Mouse (Mus musculus): ENCODE results near the gene Ddx59. TPM values are rescaled to one million over a fixed set of nuclear protein-coding genes. Genes with fewer than 3 reads are reported as not detected.
A peak's percentile ranks its signal among the peaks of the same experiment; 100 is the strongest.

Ddx59 gene
- polyA plus RNA-seq (2014; fragmentation: Nextera tagmentation; extraction: Ambion mirVana), result 13.0 and 18.5 TPM in 2 replicates

GRCm38 (mm10) chr1:136414798-136415755 lies at the start of gene Ddx59:
Gene Ddx59, plus strand, starts transcription at chr1:136415271.
- peak within 1 kb of the TSS; percentile 71 for H3K4me3 ChIP-seq (replicated peaks; ENCODE audit: low read depth, low read length)
- 0 out of 2 replicates have a peak, but pooled peaks cover 3% of the 10 kb centered on the region for H3K36me3 ChIP-seq (ENCODE audit: control insufficient read depth, insufficient read depth, low read length)
- peak; percentile 100 for ATAC-seq (ENCODE audit: low FRiP score, low TSS enrichment)
- H3K27ac ChIP-seq (replicated peaks; ENCODE audit: low read depth, low read length), result peak within 1 kb of the TSS; percentile 95
- 4% methylated on average over 78 of the region's 78 CpGs for WGBS
- peak within 1 kb of the TSS; percentile 86 for H3K9ac ChIP-seq (replicated peaks; ENCODE audit: low read length)
- no peaks in the 10 kb centered on the region for H3K9me3 ChIP-seq (ENCODE audit: control insufficient read depth, low read length)
- H3K4me1 ChIP-seq (ENCODE audit: control insufficient read depth, insufficient read depth, low read length), result 0 out of 2 replicates have a peak, but pooled peaks cover 5% of the 10 kb centered on the region
- no peaks in the 10 kb centered on the region for H3K27me3 ChIP-seq (ENCODE audit: control insufficient read depth, insufficient read depth, low read length)
- DNase-seq, result peak; percentile 96
- H3K4me2 ChIP-seq (ENCODE audit: low read length), result peak within 1 kb of the TSS; percentile 64

DNA sequence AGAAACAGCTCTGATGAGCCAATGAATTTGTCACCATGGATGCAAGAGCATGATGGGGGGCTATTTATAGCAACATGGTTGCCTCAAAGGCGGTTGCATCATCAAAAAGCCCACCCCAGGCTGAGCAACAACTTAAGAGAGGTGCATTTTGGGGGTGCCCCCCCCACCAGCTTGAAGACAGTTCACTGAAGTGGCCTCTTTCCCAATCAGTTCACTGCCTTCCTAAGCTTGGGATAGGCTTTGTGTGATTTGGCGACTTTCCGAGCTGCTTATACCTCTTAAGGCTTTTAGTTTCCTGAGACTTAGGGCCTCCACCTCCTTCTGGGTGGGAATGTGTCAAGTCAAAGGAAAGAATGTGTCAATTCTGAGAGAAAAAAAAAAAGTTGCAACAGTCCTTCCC lies 49.1 kb upstream of the Ddx59 start:
- ATAC-seq (ENCODE audit: low FRiP score, low TSS enrichment), result no peak
- H3K36me3 ChIP-seq (ENCODE audit: control insufficient read depth, insufficient read depth, low read length), result no peaks in the 10 kb centered on the region

DNA sequence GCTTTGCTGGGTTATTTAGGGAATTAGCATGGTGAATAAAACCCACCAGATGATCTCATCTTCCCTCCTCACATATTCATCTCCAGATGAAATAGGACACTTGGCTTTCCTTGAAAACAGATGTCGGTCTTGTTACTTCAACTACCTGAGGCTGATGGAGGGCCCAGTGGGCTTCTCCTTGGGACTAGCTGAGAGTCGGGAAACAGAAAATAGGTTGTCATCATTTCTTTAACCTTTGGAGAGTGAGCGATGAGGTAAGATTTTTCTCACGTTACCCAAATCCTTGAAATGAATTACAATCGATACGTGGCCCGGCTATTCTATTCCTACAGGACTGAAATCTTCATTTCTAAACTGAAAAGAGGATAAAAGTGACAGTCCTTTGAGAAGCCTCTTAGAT lies 35.8 kb upstream of the Ddx59 start:
- DNase-seq (no peak), ATAC-seq (ENCODE audit: low FRiP score, low TSS enrichment) (no peak)
- Histone ChIP-seq H3K4me2 (ENCODE audit: low read length) (no peak overlapping the region), H3K27ac (replicated peaks; ENCODE audit: low read depth, low read length) (no peak overlapping the region), H3K27me3 (ENCODE audit: control insufficient read depth, insufficient read depth, low read length) (no peaks in the 10 kb centered on the region), H3K4me1 (ENCODE audit: control insufficient read depth, insufficient read depth, low read length) (no peaks in the 10 kb centered on the region), H3K36me3 (ENCODE audit: control insufficient read depth, insufficient read depth, low read length) (no peaks in the 10 kb centered on the region), H3K4me3 (replicated peaks; ENCODE audit: low read depth, low read length) (no peak overlapping the region), H3K9me3 (ENCODE audit: control insufficient read depth, low read length) (no peaks in the 10 kb centered on the region), H3K9ac (replicated peaks; ENCODE audit: low read length) (no peak overlapping the region)
- WGBS, result 89% methylated on average over 7 of the region's 7 CpGs

More for the DNA sequence above, 49.1 kb upstream of the Ddx59 start:
- no peak overlapping the region for H3K4me2 ChIP-seq (ENCODE audit: low read length)
- no peaks in the 10 kb centered on the region for H3K27me3 ChIP-seq (ENCODE audit: control insufficient read depth, insufficient read depth, low read length)
- WGBS, result 76% methylated on average over 3 of the region's 3 CpGs
- H3K27ac ChIP-seq (replicated peaks; ENCODE audit: low read depth, low read length), result no peak overlapping the region
- no peaks in the 10 kb centered on the region for H3K9me3 ChIP-seq (ENCODE audit: control insufficient read depth, low read length)
- H3K9ac ChIP-seq (replicated peaks; ENCODE audit: low read length), result no peak overlapping the region
- no peak overlapping the region for H3K4me3 ChIP-seq (replicated peaks; ENCODE audit: low read depth, low read length)
- DNase-seq, result no peak
- H3K4me1 ChIP-seq (ENCODE audit: control insufficient read depth, insufficient read depth, low read length), result no peaks in the 10 kb centered on the region

DNA sequence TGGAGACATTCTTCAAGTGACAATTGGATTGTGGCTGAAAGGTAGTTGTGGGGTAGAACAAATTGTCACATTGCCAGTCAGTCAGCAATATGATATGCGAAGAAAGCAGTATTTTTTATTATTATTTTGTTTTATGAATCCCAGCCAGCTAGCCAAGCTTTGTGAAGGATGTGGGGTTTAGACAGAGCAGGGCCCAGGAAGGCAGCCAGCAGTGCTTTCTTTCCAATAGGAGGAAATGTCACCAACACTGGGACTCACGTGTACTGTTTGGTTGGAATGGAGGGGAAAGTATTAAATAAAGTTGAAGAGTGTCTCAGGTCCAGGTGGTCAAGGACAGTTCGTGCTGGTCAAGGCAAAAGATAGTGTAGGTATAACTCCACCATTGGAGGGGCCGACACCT lies 34.9 kb upstream of the Ddx59 start:
- Histone ChIP-seq H3K27ac (replicated peaks; ENCODE audit: low read depth, low read length) (no peak overlapping the region), H3K4me2 (ENCODE audit: low read length) (no peak overlapping the region), H3K4me1 (ENCODE audit: control insufficient read depth, insufficient read depth, low read length) (no peaks in the 10 kb centered on the region), H3K9ac (replicated peaks; ENCODE audit: low read length) (no peak overlapping the region), H3K9me3 (ENCODE audit: control insufficient read depth, low read length) (no peaks in the 10 kb centered on the region), H3K27me3 (ENCODE audit: control insufficient read depth, insufficient read depth, low read length) (no peaks in the 10 kb centered on the region), H3K36me3 (ENCODE audit: control insufficient read depth, insufficient read depth, low read length) (no peaks in the 10 kb centered on the region), H3K4me3 (replicated peaks; ENCODE audit: low read depth, low read length) (no peak overlapping the region)
- no peak for ATAC-seq (ENCODE audit: low FRiP score, low TSS enrichment)
- no peak for DNase-seq
- WGBS, result 92% methylated on average over 4 of the region's 4 CpGs

GRCm38 (mm10) chr1:136380606-136381005 lies 34.5 kb upstream of the Ddx59 start:
- H3K27ac ChIP-seq (replicated peaks; ENCODE audit: low read depth, low read length), result no peak overlapping the region
- H3K4me2 ChIP-seq (ENCODE audit: low read length), result no peak overlapping the region
- H3K27me3 ChIP-seq (ENCODE audit: control insufficient read depth, insufficient read depth, low read length), result no peaks in the 10 kb centered on the region
- 93% methylated on average over 8 of the region's 8 CpGs for WGBS
- no peaks in the 10 kb centered on the region for H3K9me3 ChIP-seq (ENCODE audit: control insufficient read depth, low read length)
- no peak overlapping the region for H3K9ac ChIP-seq (replicated peaks; ENCODE audit: low read length)
- no peak overlapping the region for H3K4me3 ChIP-seq (replicated peaks; ENCODE audit: low read depth, low read length)
- DNase-seq (no peak), ATAC-seq (ENCODE audit: low FRiP score, low TSS enrichment) (no peak)
- H3K4me1 ChIP-seq (ENCODE audit: control insufficient read depth, insufficient read depth, low read length), result no peaks in the 10 kb centered on the region
- no peaks in the 10 kb centered on the region for H3K36me3 ChIP-seq (ENCODE audit: control insufficient read depth, insufficient read depth, low read length)

DNA sequence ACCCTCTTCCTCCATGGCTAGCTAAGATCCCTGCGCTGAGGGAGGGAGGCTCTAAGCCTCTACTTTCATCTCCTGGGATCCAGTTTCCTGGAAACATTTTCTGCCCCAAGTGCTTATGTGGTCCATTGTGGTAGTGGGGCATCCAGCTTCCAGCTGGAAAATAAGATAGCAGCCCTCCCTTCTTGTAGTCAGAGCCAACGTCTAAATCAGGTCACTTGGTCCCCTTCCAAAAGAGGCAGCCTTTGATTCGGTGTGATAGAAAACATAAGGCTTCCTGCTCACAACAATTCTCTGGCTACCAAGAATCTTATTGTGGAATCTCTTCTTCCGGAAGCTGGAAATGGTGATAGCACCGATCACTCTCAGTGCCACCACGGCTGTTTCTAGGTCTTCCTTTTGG lies 33.9 kb upstream of the Ddx59 start:
- Histone ChIP-seq H3K27me3 (ENCODE audit: control insufficient read depth, insufficient read depth, low read length) (no peaks in the 10 kb centered on the region), H3K4me2 (ENCODE audit: low read length) (no peak overlapping the region), H3K4me3 (replicated peaks; ENCODE audit: low read depth, low read length) (no peak overlapping the region), H3K27ac (replicated peaks; ENCODE audit: low read depth, low read length) (no peak overlapping the region), H3K36me3 (ENCODE audit: control insufficient read depth, insufficient read depth, low read length) (no peaks in the 10 kb centered on the region), H3K4me1 (ENCODE audit: control insufficient read depth, insufficient read depth, low read length) (no peaks in the 10 kb centered on the region), H3K9me3 (ENCODE audit: control insufficient read depth, low read length) (no peaks in the 10 kb centered on the region), H3K9ac (replicated peaks; ENCODE audit: low read length) (no peak overlapping the region)
- ATAC-seq (ENCODE audit: low FRiP score, low TSS enrichment) (no peak), DNase-seq (no peak)
- 79% methylated on average over 6 of the region's 6 CpGs for WGBS

DNA sequence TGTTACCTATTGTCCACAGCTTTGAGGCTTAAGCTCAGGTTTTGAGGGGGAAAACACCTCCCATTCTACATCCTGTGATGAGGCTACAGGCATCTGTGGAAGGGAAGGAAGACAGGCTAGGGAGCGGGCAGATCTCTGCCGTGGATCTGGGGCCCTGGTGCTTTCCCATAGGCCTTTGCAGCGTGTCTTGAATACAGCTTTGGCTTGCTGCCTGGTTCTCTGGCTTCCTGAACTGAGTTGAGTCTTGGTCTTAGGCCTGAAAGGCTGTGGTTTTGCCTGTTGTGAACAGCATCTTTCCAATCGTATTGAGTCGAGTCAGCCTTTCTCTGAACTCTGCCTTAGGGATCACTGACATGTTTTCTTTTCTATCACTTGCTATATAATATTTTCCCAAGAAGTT lies 33.5 kb upstream of the Ddx59 start:
- H3K4me1 ChIP-seq (ENCODE audit: control insufficient read depth, insufficient read depth, low read length), result no peaks in the 10 kb centered on the region
- no peak overlapping the region for H3K4me2 ChIP-seq (ENCODE audit: low read length)
- H3K9me3 ChIP-seq (ENCODE audit: control insufficient read depth, low read length), result no peaks in the 10 kb centered on the region
- no peak overlapping the region for H3K27ac ChIP-seq (replicated peaks; ENCODE audit: low read depth, low read length)
- H3K36me3 ChIP-seq (ENCODE audit: control insufficient read depth, insufficient read depth, low read length), result no peaks in the 10 kb centered on the region
- no peak overlapping the region for H3K4me3 ChIP-seq (replicated peaks; ENCODE audit: low read depth, low read length)
- WGBS, result 89% methylated on average over 5 of the region's 5 CpGs
- H3K27me3 ChIP-seq (ENCODE audit: control insufficient read depth, insufficient read depth, low read length), result no peaks in the 10 kb centered on the region
- no peak for DNase-seq
- ATAC-seq (ENCODE audit: low FRiP score, low TSS enrichment), result no peak
- H3K9ac ChIP-seq (replicated peaks; ENCODE audit: low read length), result no peak overlapping the region

- no peaks in the 10 kb centered on the region for H3K27me3 ChIP-seq (ENCODE audit: control insufficient read depth, insufficient read depth, low read length)
- H3K27ac ChIP-seq (replicated peaks; ENCODE audit: low read depth, low read length), result no peak overlapping the region
- no peaks in the 10 kb centered on the region for H3K36me3 ChIP-seq (ENCODE audit: control insufficient read depth, insufficient read depth, low read length)
- no peak overlapping the region for H3K4me3 ChIP-seq (replicated peaks; ENCODE audit: low read depth, low read length)
- no peaks in the 10 kb centered on the region for H3K9me3 ChIP-seq (ENCODE audit: control insufficient read depth, low read length)
- H3K4me1 ChIP-seq (ENCODE audit: control insufficient read depth, insufficient read depth, low read length), result no peaks in the 10 kb centered on the region
- no peak overlapping the region for H3K4me2 ChIP-seq (ENCODE audit: low read length)
- no peak for DNase-seq
- H3K9ac ChIP-seq (replicated peaks; ENCODE audit: low read length), result no peak overlapping the region
- WGBS, result 35% methylated on average over 6 of the region's 6 CpGs
- ATAC-seq (ENCODE audit: low FRiP score, low TSS enrichment), result no peak
Observed at GRCm38 (mm10) chr1:136386914-136387313, 28.2 kb upstream of the Ddx59 start.

DNA sequence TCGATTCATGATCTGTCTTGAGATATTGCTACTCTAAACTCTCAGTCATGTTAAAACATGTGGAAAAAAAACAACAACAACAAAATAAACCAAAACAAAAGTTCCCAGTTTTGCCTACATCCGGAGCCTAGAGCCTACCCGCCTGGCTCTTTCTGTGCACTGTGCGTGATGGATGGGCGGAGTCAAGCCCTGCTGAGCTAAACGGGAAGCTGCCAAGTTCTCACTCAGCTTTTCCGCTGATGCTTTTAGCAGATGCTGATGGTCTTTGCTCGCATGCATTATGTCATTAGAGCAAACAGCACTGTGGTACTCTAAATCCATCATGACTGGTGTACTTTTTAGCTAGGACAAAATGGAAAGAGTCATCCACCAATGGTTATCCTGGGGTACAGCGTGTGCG lies 20.6 kb upstream of the Ddx59 start:
- Histone ChIP-seq H3K9me3 (ENCODE audit: control insufficient read depth, low read length) (no peaks in the 10 kb centered on the region), H3K4me2 (ENCODE audit: low read length) (peak overlapping the region; percentile 32), H3K27ac (replicated peaks; ENCODE audit: low read depth, low read length) (no peak overlapping the region), H3K27me3 (ENCODE audit: control insufficient read depth, insufficient read depth, low read length) (no peaks in the 10 kb centered on the region), H3K4me1 (ENCODE audit: control insufficient read depth, insufficient read depth, low read length) (0 out of 2 replicates have a peak, but pooled peaks cover 3% of the 10 kb centered on the region), H3K9ac (replicated peaks; ENCODE audit: low read length) (no peak overlapping the region), H3K4me3 (replicated peaks; ENCODE audit: low read depth, low read length) (no peak overlapping the region), H3K36me3 (ENCODE audit: control insufficient read depth, insufficient read depth, low read length) (no peaks in the 10 kb centered on the region)
- 39% methylated on average over 10 of the region's 10 CpGs for WGBS
- ATAC-seq (ENCODE audit: low FRiP score, low TSS enrichment) (no peak), DNase-seq (peak; percentile 59)
